Mouse (Mus musculus): ENCODE results near the gene Cdr2l.

DNA sequence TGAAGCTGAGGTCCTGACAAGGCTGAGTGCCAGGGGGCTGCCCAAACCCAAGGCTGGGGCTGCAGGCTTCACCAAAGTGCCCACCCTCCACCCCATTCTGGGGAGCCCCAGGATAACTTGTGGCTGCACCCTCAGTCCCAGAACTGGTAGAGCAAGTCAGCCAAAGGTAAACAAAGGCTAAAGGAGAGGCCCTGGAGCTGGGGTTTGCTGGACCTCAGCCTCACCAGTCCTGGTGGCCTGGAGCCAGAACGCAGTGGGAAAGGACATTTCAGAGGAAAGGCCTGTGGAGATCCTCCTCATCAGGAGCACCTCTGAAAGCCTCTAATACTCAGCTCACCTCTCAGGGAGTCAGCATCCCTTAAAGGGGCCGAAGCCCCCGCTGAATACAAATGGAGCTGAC lies 17.6 kb upstream of the Cdr2l start:
- TF ChIP-seq EP300 (IDR thresholded peaks at IDR 0.05; ENCODE audit: low read depth) (no peak), CTCF (IDR thresholded peaks at IDR 0.05; ENCODE audit: low read depth) (no peak)
